Mouse (Mus musculus): ENCODE measurements around the gene Olfr978.
"Not testable (repeated sequence)": the region's sequence is repeated elsewhere in the genome, so short reads cannot be mapped to it uniquely, and the experiment has no call there.

Gene Olfr978

GRCm38 (mm10) chr9:39991813-39992212 is at the start of gene Olfr978:
TSS of gene Olfr978 (plus strand) at chr9:39992113.
- DNase-seq (ENCODE audit: low spot score): no peak

GRCm38 (mm10) chr9:39951946-39952345 is 40.0 kb upstream of the Olfr978 start, which contains the start of gene Olfr975:
TSS of gene Olfr975 (minus strand) at chr9:39952046.
- no peak for DNase-seq (ENCODE audit: low spot score)

GRCm38 (mm10) chr9:39961033-39961432 is 30.9 kb upstream of the Olfr978 start, which contains the start of gene Olfr976:
TSS of gene Olfr976 (minus strand) at chr9:39961133.
- not testable (repeated sequence) for DNase-seq (ENCODE audit: low spot score)

DNA sequence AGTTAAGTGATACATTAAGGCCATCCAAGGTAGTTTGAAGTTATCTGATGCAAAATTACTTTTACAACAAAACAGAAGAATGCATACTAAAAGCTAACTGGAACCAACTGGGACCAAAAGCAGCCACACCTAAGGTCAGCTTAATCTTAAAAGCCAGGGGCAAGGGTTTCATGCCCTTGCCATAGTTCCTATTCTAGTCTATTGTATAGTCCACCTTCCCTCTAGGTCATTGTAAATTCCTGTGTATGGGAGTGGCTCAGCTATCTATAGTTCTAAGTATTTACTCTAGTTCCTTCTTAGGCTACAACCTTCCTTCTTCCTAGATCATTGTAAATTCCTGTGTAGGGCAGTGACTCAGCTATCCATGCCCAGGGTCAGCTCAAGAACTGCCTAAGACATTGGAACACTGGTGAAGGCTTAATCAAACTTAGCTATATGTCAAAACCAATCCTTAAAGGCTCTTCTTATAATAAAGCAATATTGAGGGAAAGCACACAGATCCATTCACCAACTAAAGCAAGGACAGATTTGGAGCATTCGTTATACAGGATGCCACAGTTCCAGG is 15.2 kb upstream of the Olfr978 start:
- DNase-seq (ENCODE audit: low spot score): not testable (repeated sequence)

DNA sequence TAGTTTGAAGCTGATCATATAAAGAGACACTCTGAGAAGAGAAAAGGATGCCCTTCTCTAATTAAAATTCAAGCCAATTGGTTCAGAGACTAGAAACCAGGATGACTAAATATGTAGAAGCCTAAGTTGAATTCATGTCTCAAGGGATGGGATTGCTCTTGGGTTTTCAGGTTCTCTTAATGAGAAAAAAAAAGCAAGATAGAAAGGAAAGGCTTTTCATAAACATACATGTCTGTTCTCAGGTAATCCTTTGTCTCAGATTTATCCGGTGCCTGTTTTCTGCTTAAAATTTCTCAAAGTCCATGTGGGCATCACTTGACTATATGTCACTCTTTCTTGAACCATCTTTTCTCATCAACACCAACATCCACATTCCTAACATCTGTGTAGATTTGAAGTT is 11.5 kb downstream of the Olfr978 start, which contains the start of gene Olfr979:
Olfr979 (minus strand) TSS at position 101 of the 400 bp plus-strand sequence.
- no peak for DNase-seq (ENCODE audit: low spot score)

DNA sequence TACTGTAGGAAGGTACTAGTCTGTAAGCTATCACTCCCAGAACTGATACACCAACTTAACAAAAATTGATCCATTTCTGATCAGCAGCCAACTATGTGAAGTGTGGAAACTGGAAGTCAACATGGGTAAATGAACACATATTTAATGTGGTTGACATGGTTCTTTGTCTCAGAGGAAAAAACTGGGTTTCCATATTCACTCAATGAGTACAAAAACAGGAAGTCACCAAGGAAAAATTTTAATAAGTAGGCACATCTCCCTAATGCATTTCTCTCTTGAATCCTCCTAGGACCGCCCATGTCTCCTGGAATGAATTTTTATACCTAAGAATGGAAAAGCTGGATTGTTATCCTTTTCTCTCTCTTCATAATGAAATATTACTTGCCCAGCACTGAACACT is 17.6 kb downstream of the Olfr978 start, which contains the start of gene Olfr980:
Olfr980 (minus strand) TSS at position 101 of the 400 bp plus-strand sequence.
- DNase-seq (ENCODE audit: low spot score): no peak

DNA sequence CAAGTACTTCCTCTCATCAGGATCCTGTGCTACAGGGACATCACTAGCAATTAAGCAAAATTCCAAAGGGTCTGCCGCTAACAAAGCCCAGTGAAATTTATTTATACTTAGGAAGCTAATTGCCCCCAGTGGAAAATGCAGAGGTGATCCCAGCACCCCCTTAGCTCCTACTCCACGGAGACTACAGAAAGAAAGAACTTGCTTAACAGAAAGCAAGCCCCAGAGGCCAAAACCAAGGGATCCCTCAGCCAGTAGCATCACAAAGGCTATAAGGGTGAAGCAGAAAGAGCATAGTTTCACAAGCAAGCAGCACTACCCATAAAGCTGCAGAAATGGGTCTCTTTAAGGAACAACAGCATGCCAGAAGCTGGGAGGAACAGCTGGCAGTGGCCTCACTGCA is 29.3 kb downstream of the Olfr978 start, which contains the start of gene Olfr981:
Olfr981 (plus strand) TSS at position 301 of the 400 bp plus-strand sequence.
- DNase-seq (ENCODE audit: low spot score): no peak

All from ovary, postnatal 36 days (tissue).